Mouse (Mus musculus) megakaryocyte progenitor cell, adult 5-6 weeks (primary cell): ENCODE measurements at regions not wholly inside any gene's neighbourhood (a gene's known extent, or its start where the extent isn't known, plus 50 kb on each side); places are given as distances from the start of the nearest gene placed in this dataset.

ENCODE experiments used
- ATAC-seq: replicated peaks from 2 replicates; pipeline ENCODE4 v1.8.0; 2016; ENCODE audit warnings: mild to moderate bottlenecking, moderate TSS enrichment, inconsistent platforms; ENCODE audit not compliant: poor library complexity

- peak; percentile 91 for ATAC-seq
These were observed 51.6 kb downstream of the Bex3 start for GRCm38 (mm10) chrX:136321692-136322091.

- no peak for ATAC-seq
These were observed 95.8 kb downstream of the Bex3 start for GRCm38 (mm10) chrX:136365809-136366208.
